Mouse (Mus musculus): ENCODE data around the gene Zmat5.
A peak's percentile ranks its signal among the peaks of the same experiment; 100 is the strongest.

Gene Zmat5

GRCm38 (mm10) chr11:4772925-4773324 lies 68.4 kb downstream of the Zmat5 start:
- peak; percentile 79 for DNase-seq (ENCODE audit: low read depth, low spot score)

- DNase-seq (ENCODE audit: low read depth, low spot score) = no peak
Measured at GRCm38 (mm10) chr11:4780927-4781326, 76.4 kb downstream of the Zmat5 start.

- DNase-seq (ENCODE audit: low read depth, low spot score) = no peak
Measured at GRCm38 (mm10) chr11:4783116-4783515, 78.6 kb downstream of the Zmat5 start.

- DNase-seq (ENCODE audit: low read depth, low spot score) = no peak
Measured at GRCm38 (mm10) chr11:4784629-4785142, 80.2 kb downstream of the Zmat5 start.

Measured in brain, adult 2 months (tissue).